Mouse (Mus musculus) brain, embryonic 14.5 days (tissue): ENCODE measurements at regions not wholly inside any gene's neighbourhood (a gene's known extent, or its start where the extent isn't known, plus 50 kb on each side); places are given as distances from the start of the nearest gene placed in this dataset.

ENCODE experiments used
- CTCF ChIP-seq: fragments of 200-500 bp; IDR thresholded peaks from 2 replicates; pipeline ENCODE4 v1.5.1; 2012; ENCODE audit warnings: inconsistent platforms, mild to moderate bottlenecking, moderate library complexity, borderline replicate concordance; ENCODE audit not compliant: insufficient read depth, insufficient read length; ENCODE audit errors: extremely low read depth
- POLR2A ChIP-seq: fragments of 200-500 bp; IDR thresholded peaks from 2 replicates; pipeline ENCODE4 v1.6.1; 2012; ENCODE audit warnings: mild to moderate bottlenecking, inconsistent platforms, borderline replicate concordance; ENCODE audit not compliant: poor library complexity, insufficient read depth, insufficient read length, severe bottlenecking; ENCODE audit errors: extremely low read depth

DNA sequence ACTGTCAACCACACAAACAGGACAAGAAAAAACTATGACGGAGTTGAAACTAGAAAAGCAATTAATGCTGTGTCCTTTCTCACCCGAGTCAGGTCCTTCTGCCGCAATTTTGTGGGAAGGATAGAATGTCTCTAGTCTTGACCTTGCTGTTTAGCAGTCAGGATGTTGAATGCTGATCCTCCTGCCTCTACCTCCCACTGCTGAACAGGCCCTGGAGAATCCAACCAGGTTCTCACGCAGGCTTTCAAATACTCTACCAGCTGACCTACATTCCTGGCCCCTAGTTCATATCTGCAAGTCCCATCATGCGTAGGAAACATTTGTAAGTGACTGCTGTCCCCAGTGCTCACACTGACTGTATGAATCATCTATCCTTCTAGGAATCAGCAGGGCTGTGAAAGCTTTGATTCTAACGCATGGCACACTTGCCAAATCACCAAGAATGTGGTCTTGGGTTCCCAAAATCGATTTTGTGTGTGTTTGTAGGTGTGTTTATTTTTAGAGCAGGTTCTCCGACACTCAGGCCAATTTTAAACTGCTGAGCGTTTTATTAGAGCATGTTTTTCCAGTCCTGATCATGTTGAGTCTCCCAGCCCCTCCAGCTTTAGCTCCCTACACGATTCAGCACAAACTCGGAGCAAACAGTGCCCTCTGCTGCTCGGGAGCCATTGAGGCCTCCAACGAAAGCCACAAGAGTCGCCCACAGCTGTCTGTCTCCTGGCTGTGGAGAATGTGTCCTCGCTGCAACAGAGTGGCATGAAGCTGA lies 545.4 kb downstream of the Zfp704 start:
- TF ChIP-seq CTCF (peak; percentile 66; the same call in 1 of the 2 replicates), POLR2A (no peak)
